Mouse (Mus musculus): ENCODE measurements around the gene Fam83c.

Gene Fam83c

DNA sequence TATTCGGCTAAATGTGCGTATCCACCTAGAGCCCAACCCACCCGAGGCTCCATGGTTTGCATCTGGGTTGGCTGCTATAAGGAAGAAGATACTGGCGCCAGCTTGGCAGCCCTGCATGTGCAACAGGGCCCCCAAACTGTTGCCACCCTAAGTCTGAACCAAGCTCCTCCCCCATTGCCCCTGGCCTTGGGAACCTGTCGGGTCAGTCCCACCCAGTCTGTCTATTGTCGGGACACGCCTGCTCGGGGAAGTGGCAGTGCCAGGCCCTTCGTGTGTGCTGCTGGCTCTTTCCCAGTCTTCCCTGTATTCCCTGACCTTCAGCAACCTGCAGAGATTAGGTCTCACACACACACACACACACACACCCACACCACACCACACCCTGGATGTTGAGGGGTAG, at the start of gene Fam83c:
Gene Fam83c (minus strand): TSS at position 123 of the 400 bp plus-strand sequence.
- DNase-seq (ENCODE audit: low read depth, low spot score), result no peak

DNA sequence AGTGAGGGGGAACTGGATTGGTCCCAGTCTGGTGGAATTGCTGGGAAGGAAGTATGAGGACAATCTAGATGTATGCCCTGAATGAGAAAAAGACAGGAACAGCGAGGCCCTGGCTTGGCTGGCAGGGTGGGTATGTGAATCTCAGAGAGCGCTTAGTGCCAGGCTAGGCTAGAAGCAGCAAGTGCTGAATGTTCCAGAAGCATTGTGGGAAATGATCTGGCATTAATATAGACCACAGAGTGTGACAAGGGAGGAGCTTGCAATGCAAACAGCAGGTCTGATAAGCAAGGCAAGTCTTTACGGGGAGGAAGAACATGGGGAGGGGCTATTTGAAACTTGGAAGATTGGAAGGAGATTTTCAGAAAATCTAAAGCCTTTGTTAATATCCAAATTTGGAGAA, 47.4 kb upstream of the Fam83c start:
- DNase-seq (ENCODE audit: low read depth, low spot score), result no peak

- DNase-seq (ENCODE audit: low read depth, low spot score), result no peak
Observed at GRCm38 (mm10) chr2:155878964-155879876, 44.6 kb upstream of the Fam83c start.

- no peak for DNase-seq (ENCODE audit: low read depth, low spot score)
Observed at GRCm38 (mm10) chr2:155873636-155874035, 39.0 kb upstream of the Fam83c start.

- no peak for DNase-seq (ENCODE audit: low read depth, low spot score)
Observed at GRCm38 (mm10) chr2:155872930-155873507, 38.4 kb upstream of the Fam83c start.

GRCm38 (mm10) chr2:155872486-155872885, 37.8 kb upstream of the Fam83c start:
- DNase-seq (ENCODE audit: low read depth, low spot score), result no peak

DNA sequence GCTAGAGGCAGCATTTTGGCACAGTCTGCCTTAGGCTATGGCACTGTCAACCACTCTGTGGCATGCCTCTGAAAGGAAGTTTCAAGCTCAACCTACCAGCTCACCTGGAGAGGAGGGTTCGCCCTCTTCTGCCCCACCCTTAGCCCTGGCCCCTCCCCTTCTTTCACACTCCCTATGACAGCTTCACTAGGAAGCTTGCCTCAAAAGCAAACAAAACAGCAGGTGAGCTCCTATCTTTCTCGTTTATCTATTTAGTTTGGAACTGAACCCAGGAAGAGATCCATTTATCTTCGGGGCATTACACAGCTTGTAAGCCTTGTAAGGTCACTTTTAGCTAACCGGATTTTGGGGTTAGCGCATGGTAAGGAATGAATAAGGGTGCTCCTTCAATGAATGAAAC, 35.1 kb upstream of the Fam83c start:
- no peak for DNase-seq (ENCODE audit: low read depth, low spot score)

DNA sequence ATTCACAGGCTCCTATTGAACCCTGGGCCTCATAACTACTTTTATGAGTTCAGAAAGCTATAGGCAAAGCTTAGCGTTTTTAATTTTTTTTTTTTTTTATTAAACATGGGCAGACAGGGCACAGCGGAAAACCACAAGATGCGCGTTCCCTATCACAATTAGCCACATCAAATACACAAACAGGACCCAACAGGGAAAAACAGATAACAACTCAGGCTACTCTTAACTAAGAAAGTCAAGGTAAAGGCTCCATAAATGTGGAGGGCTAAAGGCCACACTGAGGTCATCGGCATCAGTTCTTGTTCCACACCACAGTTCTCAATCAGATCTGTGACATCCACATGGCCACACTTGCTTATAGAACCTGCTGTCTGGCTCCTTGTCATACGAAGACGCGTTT, 33.7 kb upstream of the Fam83c start:
- no peak for DNase-seq (ENCODE audit: low read depth, low spot score)

GRCm38 (mm10) chr2:155863301-155863867, 28.7 kb upstream of the Fam83c start:
- DNase-seq (ENCODE audit: low read depth, low spot score), result no peak

DNA sequence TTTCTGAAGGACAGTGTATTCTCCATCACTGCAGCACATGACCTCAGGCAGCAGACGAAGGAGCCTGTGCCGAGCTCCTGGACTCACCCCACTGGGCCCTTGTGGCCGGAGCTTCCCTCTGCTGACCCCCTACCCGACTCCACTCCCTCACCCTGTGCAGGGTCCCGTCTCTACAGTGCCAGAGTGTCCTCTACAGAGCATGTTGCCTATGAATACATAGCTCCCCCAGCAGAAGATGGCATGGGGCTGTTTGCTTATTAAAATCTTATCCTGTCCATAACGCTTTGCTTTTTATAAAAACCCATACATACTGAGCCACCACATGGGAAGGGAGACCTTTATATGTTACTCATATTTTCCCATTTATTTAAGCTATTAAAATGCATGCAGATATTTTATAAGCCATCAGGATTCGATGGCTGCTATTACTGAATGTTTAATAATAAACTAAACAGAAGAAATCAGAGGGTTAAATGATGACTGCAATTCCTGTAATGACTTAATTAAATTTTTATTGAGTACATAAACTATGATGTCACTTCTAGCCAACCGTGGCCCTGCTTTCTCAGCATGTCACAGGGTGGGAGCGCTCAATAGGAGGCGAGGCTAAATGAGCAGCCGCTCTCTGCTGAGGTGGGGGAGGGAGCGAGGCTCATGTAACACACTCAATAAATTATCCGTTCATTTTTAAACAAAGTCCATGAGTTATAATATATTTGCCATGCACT, 28.1 kb upstream of the Fam83c start:
- DNase-seq (ENCODE audit: low read depth, low spot score), result no peak

DNA sequence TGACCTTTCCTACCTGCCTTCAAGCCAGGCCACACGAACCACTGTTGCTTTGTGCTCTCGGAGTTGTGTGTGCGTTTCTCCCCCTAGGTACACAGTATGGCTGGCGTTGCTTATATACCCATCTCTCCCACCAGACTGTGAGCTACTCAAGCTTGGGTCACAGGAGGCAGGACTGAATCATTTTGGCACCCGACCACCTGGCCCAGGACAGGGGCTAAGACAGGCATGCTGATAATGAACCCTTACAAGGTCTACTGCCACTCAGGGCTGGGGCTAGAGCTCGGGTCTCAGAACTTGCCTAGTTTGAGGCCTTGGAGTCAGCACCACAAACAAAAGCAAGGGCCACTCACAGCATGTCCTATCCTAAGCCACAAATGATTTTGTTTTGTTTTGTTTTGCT, 26.9 kb upstream of the Fam83c start:
- no peak for DNase-seq (ENCODE audit: low read depth, low spot score)

DNA sequence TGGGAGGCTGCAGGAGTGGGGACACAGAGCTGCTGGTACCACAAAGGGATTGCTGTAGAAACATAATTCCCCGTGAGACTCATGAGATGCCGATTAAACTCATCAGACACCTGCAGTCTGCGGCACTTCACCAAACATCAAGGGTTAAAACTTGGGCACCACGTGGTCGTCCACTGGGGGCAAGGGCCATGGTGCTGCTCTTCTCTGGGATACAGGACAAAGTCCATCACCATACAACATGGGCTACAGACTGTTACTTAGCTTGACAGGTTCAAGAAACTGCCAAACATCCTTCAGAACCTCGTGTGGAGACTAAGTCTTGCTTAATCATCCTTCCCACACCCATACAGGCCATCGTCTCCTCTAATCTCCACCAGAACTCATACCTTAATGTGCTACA, 25.4 kb upstream of the Fam83c start:
- no peak for DNase-seq (ENCODE audit: low read depth, low spot score)

DNA sequence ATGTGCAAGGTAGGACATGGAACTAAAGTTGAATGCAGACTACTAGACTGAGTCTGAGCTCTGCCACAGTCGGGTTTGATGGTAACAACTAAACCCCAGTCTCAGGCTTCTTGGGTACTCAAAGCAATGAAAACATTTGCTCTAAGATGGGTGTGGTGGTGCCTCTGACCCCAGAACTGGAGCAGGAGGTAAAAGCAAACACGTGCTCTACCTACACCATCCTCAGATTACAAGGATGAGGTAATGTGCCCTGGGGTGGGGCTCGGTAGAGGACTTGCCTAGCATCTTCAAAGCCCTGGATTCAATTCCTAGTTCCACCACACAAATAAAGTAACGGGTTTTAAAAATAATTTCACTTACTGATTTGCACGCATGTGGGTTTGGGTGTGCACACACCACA, 17.9 kb upstream of the Fam83c start:
- DNase-seq (ENCODE audit: low read depth, low spot score), result no peak

DNA sequence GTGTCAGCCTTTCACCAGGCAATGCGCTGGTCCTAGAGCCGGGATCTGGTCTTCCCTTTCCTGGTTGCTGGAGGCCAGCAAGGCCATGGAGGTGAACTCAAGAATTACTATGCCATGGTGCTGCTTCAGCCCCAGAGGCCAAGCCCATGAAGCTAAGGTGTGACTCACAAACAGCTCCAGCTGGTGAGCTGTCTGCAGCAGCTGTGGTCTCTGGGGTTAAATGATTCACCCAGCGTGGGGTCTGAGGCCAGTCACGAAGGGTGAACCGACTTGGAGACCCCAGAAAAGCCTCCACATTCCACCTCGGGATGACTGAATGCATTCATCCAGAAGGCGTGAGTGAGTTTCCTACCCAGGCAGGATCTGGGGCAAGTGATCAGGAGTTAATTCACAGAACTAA, 15.5 kb upstream of the Fam83c start:
- DNase-seq (ENCODE audit: low read depth, low spot score), result no peak

GRCm38 (mm10) chr2:155849464-155849863, 14.8 kb upstream of the Fam83c start:
- no peak for DNase-seq (ENCODE audit: low read depth, low spot score)

- DNase-seq (ENCODE audit: low read depth, low spot score), result peak; percentile 81
Observed at GRCm38 (mm10) chr2:155848291-155848690, 13.6 kb upstream of the Fam83c start.

GRCm38 (mm10) chr2:155846930-155847329, 12.3 kb upstream of the Fam83c start:
- no peak for DNase-seq (ENCODE audit: low read depth, low spot score)

GRCm38 (mm10) chr2:155838961-155839360, 4.3 kb upstream of the Fam83c start:
- DNase-seq (ENCODE audit: low read depth, low spot score), result no peak

DNA sequence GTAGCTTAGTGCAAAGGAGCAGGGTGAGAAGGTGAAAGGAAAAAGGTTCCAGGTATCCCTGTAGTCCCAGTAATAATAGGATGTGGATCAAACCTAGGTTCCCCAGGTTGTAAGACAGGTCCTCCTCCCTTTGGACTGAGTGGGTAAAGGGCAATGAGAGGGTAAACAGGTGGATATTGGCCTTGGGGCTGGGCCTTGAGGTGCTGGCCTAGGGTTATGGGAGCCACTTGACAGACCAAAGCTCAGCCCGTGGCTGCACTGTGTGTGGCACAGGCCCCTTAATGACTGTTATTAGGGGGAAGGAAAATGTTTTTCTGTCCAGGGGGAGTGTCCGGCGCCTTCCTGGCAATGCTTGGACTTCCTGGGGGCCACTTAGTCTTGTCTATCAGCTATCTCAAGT, 3.3 kb upstream of the Fam83c start:
- DNase-seq (ENCODE audit: low read depth, low spot score), result no peak

GRCm38 (mm10) chr2:155832087-155832486, 2.6 kb downstream of the Fam83c start:
- peak; percentile 33 for DNase-seq (ENCODE audit: low read depth, low spot score)

GRCm38 (mm10) chr2:155831302-155831701, 3.4 kb downstream of the Fam83c start:
- peak; percentile 64 for DNase-seq (ENCODE audit: low read depth, low spot score)

GRCm38 (mm10) chr2:155830841-155831240, 3.8 kb downstream of the Fam83c start:
- no peak for DNase-seq (ENCODE audit: low read depth, low spot score)
